Mouse (Mus musculus) skeletal muscle tissue, adult 2 months (tissue): ENCODE results near the gene Nedd9.
"Not testable (repeated sequence)": the region's sequence is repeated elsewhere in the genome, so short reads cannot be mapped to it uniquely, and the experiment has no call there.

ENCODE experiments used
- DNase-seq: peaks from one replicate; pipeline ENCODE4 v3.0.0-alpha.2; 2012; ENCODE audit warnings: low read depth, low spot score

Nedd9 gene

DNA sequence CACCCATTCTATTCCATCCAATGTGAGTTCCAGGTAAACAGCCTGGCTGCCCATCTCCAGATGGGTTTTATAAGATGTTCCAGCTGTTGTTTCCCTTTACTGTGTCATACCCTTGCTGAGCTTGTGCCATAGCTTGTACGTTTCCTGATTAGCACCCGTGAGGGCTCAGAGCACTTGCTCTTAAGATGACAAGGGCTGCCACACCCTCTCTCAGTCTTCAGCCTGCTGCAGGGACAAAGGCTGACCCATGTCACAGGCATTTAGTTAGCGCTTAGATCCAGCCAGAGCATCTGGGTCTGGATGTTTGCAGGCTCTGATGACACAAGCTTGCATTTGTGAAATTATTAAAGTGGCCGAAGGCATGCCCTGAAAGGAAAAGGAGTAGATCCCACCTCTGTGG lies 187.1 kb downstream of the Nedd9 start:
- DNase-seq: no peak

DNA sequence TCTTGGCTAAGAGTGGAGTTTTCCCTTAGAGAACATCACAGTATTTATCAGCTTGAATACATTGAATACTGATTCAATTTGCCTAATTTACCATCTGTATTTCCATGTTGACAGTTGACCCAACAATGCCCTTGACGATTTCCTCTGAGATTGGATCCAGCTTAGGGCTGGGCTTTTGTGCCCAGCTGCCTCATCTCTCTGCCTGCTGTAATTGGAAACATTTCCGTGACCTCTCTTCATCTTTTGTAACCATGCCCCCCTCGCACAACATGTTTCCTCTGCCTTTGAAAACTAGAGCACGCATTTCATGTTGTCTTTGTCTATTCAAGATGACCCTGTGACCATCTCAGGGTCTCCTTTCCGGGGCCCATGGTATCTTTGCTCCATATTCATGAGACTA lies 188.2 kb downstream of the Nedd9 start:
- no peak for DNase-seq

DNA sequence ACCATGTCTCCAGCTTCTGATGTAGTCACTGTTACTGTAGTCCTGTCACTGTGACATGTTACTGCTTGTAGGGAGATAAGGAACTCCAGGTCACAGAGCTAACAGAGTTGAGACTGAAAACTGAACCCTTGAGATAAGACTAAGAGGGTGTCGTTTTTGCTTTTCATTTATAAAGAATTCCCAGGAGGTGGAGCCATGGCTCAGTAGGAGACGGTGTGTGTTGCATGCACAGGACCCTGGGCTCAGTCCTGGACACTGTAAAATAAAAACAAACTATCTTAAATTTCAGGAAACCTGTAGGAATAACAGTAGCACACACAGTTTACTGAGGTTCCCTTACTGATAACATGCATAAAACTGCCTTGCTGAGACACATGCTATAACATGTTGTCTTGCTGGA lies 188.6 kb downstream of the Nedd9 start:
- no peak for DNase-seq

DNA sequence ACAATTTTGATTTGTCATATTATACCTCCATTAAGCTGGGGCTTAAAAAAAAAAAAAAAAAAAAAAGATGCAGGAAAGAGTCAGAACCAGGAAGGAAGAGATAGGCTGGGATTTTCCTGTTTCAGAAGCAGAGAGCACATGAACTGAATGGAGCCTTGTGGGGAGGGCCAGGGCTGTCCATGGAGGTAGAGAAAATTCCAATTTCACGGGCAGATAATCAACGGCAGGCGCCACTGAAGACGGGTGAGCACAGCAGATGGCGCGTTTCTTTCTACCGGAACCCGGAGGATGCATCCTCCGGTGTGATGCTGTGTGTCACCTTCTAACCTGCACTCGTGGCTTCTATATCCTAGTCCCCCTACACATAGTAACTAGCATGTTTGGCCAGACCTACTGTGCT lies 190.8 kb downstream of the Nedd9 start:
- DNase-seq: no peak

DNA sequence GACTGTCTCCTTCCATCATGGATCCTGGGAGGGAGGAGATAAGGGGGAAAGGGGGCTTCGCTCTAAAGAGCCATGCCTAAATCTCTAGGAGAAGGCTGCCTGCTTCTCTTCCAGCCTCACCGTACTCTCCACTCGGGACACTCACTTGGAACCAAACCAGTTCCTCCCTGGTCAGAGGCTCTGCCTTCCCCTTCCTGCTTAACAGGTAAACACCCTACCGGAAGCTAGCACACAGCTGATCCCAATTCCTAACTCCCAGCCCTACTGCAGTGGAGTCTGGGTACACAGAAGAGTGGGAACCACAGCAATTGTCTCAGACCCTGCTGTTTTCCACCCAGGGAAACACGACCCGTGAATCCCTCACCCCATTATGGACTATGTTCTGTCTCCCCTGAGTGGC lies 191.3 kb downstream of the Nedd9 start:
- no peak for DNase-seq

DNA sequence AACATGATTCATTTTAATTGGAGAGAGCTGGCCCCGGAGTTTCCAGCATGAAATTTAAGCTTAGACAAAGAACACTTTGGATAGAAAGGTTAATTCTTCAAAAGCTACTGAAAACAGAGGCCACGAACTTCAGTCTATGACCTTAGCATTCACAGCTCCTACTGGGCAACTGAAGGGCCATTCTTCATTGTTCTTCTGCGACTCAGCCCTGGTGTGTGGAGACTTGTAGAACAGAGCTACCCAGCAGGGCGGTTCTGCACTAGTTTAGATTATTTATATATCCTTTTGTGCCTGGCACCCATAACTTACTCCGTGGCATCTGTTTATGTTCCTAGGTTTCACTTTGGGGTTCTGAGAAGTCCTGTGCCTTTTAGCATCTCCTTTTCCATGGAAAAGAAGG lies 193.6 kb downstream of the Nedd9 start:
- DNase-seq: no peak

DNA sequence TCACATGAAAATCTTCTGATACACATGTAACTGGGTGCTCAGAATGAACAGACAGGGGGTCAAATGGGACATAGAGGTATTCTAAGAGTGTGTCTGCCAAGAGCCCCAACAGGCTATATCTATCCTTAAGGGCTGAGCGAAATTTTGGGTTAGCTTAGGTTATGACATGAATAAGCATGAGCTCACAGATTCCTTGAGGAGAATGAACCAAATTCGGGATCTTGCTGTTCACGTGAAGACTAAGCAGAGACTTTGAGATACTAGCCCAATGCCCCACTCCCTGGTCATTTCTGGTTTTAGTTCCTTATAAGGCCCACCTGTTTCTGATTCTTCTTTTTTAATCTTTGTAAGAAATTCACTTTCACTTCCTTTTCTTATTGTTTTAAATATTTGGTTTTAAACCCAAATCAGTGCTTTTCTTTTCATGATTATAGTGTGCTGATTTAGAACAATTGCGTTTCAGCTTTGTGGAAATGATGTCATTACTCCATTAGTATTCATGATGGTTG lies 195.6 kb downstream of the Nedd9 start:
- no peak for DNase-seq

DNA sequence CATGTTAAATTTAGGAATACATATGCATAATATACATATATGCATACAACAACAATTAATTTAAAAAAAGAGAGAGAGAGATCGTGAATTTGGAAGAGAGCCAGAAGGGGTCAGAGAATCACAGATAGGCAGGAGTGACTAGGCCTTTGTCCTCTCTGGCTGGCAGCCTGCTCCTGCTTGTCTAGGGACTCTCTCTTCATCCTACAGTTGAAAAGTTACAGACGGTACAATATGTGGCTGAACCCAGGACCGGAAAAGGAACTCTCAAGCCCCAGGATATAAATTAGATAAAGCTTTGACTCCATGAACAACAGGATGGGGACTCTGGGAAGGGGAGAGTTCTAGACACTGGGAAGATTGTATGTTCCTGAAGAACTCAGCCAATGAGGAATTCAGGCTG lies 200.9 kb downstream of the Nedd9 start:
- no peak for DNase-seq

DNA sequence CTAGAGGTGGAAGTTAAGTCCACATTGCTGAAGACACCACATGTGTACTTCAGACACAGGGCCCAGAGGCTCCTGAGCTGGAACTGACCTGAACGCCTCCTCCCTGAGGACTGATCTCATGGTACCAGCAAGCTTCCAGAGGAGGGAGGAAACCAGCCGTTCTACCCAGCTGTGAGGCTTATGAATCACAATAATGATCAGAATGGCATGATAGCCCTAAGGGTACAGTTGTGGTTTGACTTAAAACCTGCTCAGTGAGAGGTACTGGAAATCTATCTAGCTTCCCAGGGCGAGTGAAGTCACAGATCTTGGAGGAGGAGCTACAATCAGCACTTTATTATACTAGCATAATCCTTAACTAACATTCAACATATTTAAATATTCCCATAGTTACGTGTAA lies 201.7 kb downstream of the Nedd9 start:
- DNase-seq: no peak

DNA sequence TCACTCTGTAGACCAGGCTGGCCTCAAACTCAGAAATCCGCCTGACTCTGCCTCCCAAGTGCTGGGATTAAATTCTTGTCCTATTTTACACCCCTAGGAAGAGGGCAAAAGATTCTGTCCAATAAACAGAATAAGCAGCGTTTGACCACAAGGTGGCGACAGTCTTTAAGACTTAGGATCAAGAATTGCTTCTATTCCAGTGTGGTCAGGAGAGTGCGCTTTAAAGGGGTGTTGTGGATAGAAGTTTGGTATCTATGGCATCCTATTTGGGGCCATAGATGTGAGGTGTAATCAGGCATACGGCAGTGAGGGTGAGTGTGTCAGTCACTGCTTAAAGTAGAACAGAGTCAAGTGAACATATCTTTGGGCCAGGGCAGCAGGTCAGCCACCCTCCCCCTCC lies 203.9 kb downstream of the Nedd9 start:
- DNase-seq: peak; percentile 50

DNA sequence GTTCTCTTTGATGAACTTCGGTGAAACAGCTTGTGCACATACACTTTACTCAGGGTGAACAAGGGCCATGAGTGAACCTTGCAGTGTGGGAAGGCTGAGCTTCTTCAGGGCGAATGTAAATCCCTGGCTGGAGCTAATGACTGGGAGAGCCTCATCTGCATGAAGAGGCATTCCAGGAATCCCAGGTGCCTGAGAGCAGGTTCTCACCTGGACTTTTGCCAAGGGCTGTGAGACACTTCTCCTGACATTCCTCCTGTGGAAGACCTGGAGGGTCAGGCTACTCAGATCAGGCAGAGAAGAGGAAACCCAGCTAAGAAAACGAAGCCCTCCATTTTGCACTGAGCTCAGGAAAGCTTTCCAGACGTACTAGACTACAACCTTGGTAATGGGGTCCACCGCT lies 206.5 kb downstream of the Nedd9 start:
- DNase-seq: no peak

DNA sequence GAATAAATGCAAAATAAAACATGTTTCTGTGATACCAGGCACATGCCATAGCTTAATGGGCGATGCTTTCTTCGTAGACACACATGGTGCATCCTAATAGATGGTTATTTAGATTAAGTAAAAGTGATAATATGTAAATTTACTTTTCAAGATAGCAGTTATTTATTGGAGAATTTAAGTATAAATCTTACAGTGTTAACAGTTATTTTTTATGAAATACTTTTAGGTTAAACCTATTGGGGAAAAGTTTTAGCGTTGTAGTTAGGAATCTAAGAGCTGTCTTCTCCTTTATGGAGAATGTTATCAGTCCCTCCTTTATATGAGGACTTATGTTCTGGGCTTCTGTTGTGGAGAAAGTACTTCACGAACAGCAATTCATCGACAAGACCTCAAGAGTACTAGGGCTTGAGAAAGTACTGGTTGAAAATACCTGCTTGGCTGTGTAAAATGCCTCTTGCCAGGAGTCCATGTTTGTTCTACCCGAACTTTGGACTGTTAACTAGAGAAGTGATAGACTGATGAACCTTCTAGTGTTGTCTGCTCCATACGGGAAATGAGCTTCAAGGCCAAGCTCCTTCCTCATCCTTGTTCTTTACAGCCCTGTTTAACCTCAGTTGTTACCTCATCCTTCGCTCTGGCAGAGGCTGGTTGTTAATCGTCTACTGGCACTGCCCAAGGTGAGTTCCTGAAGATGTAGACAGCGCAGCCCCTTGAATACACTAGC lies 213.1 kb downstream of the Nedd9 start, which contains the start of gene Gm17364:
TSS of gene Gm17364 (minus strand) at position 51 of the 724 bp plus-strand sequence.
- no peak for DNase-seq

DNA sequence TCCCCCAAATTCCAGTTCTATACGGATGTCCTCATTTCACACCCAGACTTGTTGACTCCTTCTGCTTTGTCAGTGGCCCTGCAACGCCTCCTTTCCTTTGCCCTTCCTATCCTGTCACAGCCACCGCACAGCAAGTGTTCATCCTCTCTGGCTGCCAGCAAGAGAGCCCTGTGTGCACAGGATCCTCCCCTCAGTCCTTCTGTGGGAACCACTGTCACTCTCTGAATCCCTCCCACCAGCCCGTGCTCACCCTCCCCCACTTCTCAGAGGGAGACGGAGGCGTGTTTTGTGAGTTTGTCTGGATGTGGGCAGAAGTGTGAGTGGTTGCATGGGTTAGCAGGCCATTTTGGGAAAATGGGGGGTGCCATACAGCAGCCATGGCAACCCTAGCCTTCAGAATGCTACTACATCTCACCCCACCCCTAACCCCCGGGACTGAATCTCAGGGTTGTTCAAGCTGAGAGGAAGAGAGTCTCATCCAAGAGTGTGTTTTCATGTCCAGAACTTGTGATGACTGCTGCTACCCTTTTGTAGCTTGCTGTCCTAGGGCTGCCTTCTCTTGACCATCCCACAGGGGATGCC lies 219.2 kb downstream of the Nedd9 start:
- no peak for DNase-seq

DNA sequence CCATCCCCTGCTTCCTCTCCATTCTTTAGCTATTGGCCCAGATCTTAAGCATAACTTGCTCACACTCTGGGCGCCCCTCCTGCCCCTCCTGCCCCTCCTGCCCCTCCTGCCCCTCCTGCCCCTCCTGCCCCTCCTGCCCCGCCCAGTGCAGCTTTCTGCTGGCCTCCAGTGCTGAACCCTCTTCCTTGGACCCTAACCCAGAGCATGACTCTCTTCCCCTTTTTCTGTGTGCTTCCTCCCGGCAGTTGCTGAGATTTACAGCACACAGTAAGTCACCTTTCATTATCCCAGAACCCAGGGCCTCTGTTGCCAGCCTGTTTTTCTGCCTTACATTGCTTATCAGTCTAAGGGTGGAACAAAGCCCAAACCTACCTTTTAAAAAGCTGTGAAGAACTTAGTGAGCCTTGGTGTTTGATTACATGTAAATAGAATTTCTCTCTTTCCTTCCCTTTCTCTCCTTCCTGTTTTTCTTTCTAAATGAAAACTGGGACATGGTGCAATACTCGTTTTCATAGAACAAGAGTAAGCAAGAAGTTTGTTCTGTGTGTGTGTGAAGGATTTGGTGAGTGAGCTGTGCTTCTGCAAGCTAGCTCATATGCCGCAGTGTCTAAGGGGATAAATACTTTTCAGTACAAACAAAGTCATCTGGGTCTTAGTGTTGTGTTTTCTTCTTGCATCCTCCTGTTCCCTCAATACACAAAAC lies 223.7 kb downstream of the Nedd9 start:
- no peak for DNase-seq

DNA sequence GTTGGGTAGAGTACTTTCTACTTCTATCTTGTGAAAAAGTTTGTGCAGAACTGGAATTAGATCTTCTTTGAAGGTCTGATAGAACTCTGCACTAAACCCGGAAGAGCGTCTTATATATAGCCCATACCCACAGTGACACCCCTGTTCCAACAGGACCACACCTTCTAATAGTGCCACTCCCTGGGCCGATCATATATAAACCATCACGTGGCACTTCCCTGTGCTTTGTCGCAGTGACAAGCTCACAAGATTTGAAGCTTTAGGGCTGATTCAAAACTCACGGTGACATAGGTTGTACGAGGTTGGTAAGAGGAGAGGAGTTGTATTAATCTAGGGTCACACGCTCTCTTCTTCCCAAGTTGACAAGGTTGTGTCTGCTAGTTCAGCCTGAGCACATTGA lies 225.5 kb downstream of the Nedd9 start:
- not testable (repeated sequence) for DNase-seq
